Mouse (Mus musculus) E14TG2a.4 (cell line): ENCODE data around the gene Tfap4.

Source experiments
- CTCF ChIP-seq: conservative IDR thresholded peaks from 2 replicates; pipeline ENCODE4 v1.5.1; 2014; ENCODE audit warnings: low read length
- NANOG ChIP-seq: IDR thresholded peaks from 2 replicates; pipeline ENCODE4 v1.6.1; 2014; ENCODE audit warnings: borderline replicate concordance, low read length, mixed read lengths
- POU5F1 ChIP-seq: IDR thresholded peaks from 2 replicates; pipeline ENCODE4 v1.6.1; 2014; ENCODE audit warnings: low read length, borderline replicate concordance

GRCm38 (mm10) chr16:4506181-4506580, 53.5 kb downstream of the Tfap4 start:
- TF ChIP-seq NANOG, result no peak
- TF ChIP-seq CTCF, result no peak
- no peak for TF ChIP-seq POU5F1
